In genomic region chr10:62327572-62328317, GRCm38 (mm10) we compare ENCODE assay signal across 8 mouse cellular contexts. TPM values are rescaled to one million over a fixed set of nuclear protein-coding genes. Genes with fewer than 3 reads are reported as not detected.
DNase-seq lines count a peak whose midpoint lies in the region; ATAC-seq lines count a peak whose summit lies in the region.

No protein-coding gene starts in this region.

- ATAC-seq in inflammation-experienced regulatory T-cells, adult 6 months, result peak; percentile 83
- peak; percentile 75 for ATAC-seq in megakaryocyte progenitor cell, adult 5-6 weeks (replicated peaks; ENCODE audit: poor library complexity)

- peak; percentile 94 for DNase-seq in heart, adult 11 months
- DNase-seq in heart, adult 8-10 months (ENCODE audit: low spot score), result no peak
- DNase-seq in c-Kit-positive CD71-positive TER-119-negative erythroid progenitor cells, embryonic 14.5 days (ENCODE audit: low read depth), result peak; percentile 95
- peak; percentile 69 for DNase-seq in thymus, postnatal 4 days
- no peak for DNase-seq in testis, postnatal 10 days (ENCODE audit: low spot score)
- DNase-seq in layer of hippocampus, adult 9-10 months (ENCODE audit: low spot score), result no peak

RNA-seq across cellular contexts. Expression of gene Hk1, which starts 52.0 kb away (rescaled TPM):
- 100 to 1,000 TPM in 3 of 4 experiments, 10 to 100 TPM in 1; 87.3 to 137 (median 106) TPM for total RNA-seq in heart, adult 8-10 months (2022)
- polyA plus RNA-seq in inflammation-experienced regulatory T-cells, adult 6 months (2017; shearing (Covaris generic)), result 100 to 1,000 TPM in 1 of 3 experiments, 10 to 100 TPM in 2; 64.3 to 101 (median 74.8) TPM
- 30.9 and 37.2 TPM in 2 replicates for total RNA-seq in megakaryocyte progenitor cell, adult 5-6 weeks (2015)
- total RNA-seq in megakaryocyte progenitor cell, adult 5-6 weeks (2017), result 86.2 and 116 TPM in 2 replicates

Comparison
In these comparisons a context has a peak if more than half of its experiments do, and no peak if none do; other contexts are left out.
1. DNase-seq: peak in heart, adult 11 months (single experiment), c-Kit-positive CD71-positive TER-119-negative erythroid progenitor cells, embryonic 14.5 days (single experiment) and thymus, postnatal 4 days (single experiment); none in heart, adult 8-10 months (single experiment), testis, postnatal 10 days (single experiment) and layer of hippocampus, adult 9-10 months (single experiment).